Mouse (Mus musculus): ENCODE data around the gene Jazf1. TPM values are rescaled to one million over a fixed set of nuclear protein-coding genes. Genes with fewer than 3 reads are reported as not detected.

The Jazf1 gene
- total and polyA plus RNA-seq, 3 experiments: not detected

GRCm38 (mm10) chr6:52982175-52982574 lies 86.3 kb downstream of the Jazf1 start:
- H3K9ac ChIP-seq (ENCODE audit: control insufficient read depth, low read depth, low read length, poor library complexity, severe bottlenecking): no peak overlapping the region
- no peaks in the 10 kb centered on the region for H3K9me3 ChIP-seq (replicated peaks; ENCODE audit: insufficient read depth, low read length)
- H3K27ac ChIP-seq (ENCODE audit: control insufficient read depth, low read depth, low read length): no peak overlapping the region
- no peak for TF ChIP-seq KAT2A (conservative IDR thresholded peaks at IDR 0.05; ENCODE audit: low read depth, low read length)
- TF ChIP-seq POLR2AphosphoS5 (IDR thresholded peaks at IDR 0.05; ENCODE audit: borderline replicate concordance, low read depth, low read length): no peak
- no peak for TF ChIP-seq ZNF384 (IDR thresholded peaks at IDR 0.05; ENCODE audit: low read depth, low read length)
- TF ChIP-seq MAX (IDR thresholded peaks at IDR 0.05; ENCODE audit: low read length): no peak
- no peak for TF ChIP-seq HCFC1 (IDR thresholded peaks at IDR 0.05; ENCODE audit: low read depth, low read length)
- TF ChIP-seq RAD21 (IDR thresholded peaks at IDR 0.05; ENCODE audit: low read depth, low read length): no peak
- TF ChIP-seq ZKSCAN1 (IDR thresholded peaks at IDR 0.05; ENCODE audit: low read depth, low read length): no peak
- TF ChIP-seq GATA1 (IDR thresholded peaks at IDR 0.05; ENCODE audit: low read depth, low read length): no peak
- no peak for TF ChIP-seq JUND (IDR thresholded peaks at IDR 0.05; ENCODE audit: low read depth, low read length)
- TF ChIP-seq POLR2A (IDR thresholded peaks at IDR 0.05; ENCODE audit: control insufficient read depth in 1 of 2, insufficient read depth in 1 of 2, low read depth in 1 of 2, low read length in 2 of 2, poor library complexity in 1 of 2): no peak
- TF ChIP-seq CHD1 (IDR thresholded peaks at IDR 0.05; ENCODE audit: low read depth, low read length): no peak
- no peak for TF ChIP-seq UBTF (IDR thresholded peaks at IDR 0.05; ENCODE audit: borderline replicate concordance, insufficient read depth, low read depth, low read length)
- no peak for TF ChIP-seq POLR2AphosphoS2 (IDR thresholded peaks at IDR 0.05; ENCODE audit: low read length)
- H3K27me3 ChIP-seq (ENCODE audit: control insufficient read depth in 1 of 2, insufficient read depth in 2 of 2, low read length in 2 of 2): no peaks in the 10 kb centered on the region
- no peak for DNase-seq (ENCODE audit: low read depth, low spot score)
- H3K4me1 ChIP-seq (ENCODE audit: control insufficient read depth in 1 of 2, insufficient read depth in 2 of 2, low read length in 2 of 2): no peaks in the 10 kb centered on the region
- no peaks in the 10 kb centered on the region for H3K79me2 ChIP-seq (ENCODE audit: control insufficient read depth, insufficient read depth, low read length, poor library complexity)
- H3K36me3 ChIP-seq (ENCODE audit: control insufficient read depth in 1 of 2, insufficient read depth in 2 of 2, low read length in 2 of 2): no peaks in the 10 kb centered on the region
- no peak overlapping the region for H3K4me3 ChIP-seq (ENCODE audit: control insufficient read depth in 1 of 2, insufficient read depth in 1 of 2, low read depth in 2 of 2, low read length in 2 of 2)

GRCm38 (mm10) chr6:52979503-52979902 lies 88.9 kb downstream of the Jazf1 start:
- H3K79me2 ChIP-seq (ENCODE audit: control insufficient read depth, insufficient read depth, low read length, poor library complexity): no peaks in the 10 kb centered on the region
- no peak overlapping the region for H3K4me3 ChIP-seq (ENCODE audit: control insufficient read depth in 1 of 2, insufficient read depth in 1 of 2, low read depth in 2 of 2, low read length in 2 of 2)
- H3K9ac ChIP-seq (ENCODE audit: control insufficient read depth, low read depth, low read length, poor library complexity, severe bottlenecking): no peak overlapping the region
- no peaks in the 10 kb centered on the region for H3K36me3 ChIP-seq (ENCODE audit: control insufficient read depth in 1 of 2, insufficient read depth in 2 of 2, low read length in 2 of 2)
- H3K27me3 ChIP-seq (ENCODE audit: control insufficient read depth in 1 of 2, insufficient read depth in 2 of 2, low read length in 2 of 2): no peaks in the 10 kb centered on the region
- no peaks in the 10 kb centered on the region for H3K4me1 ChIP-seq (ENCODE audit: control insufficient read depth in 1 of 2, insufficient read depth in 2 of 2, low read length in 2 of 2)
- no peak overlapping the region for H3K27ac ChIP-seq (ENCODE audit: control insufficient read depth, low read depth, low read length)
- no peaks in the 10 kb centered on the region for H3K9me3 ChIP-seq (replicated peaks; ENCODE audit: insufficient read depth, low read length)
- DNase-seq (ENCODE audit: low read depth, low spot score): no peak
- TF ChIP-seq E2F4 (IDR thresholded peaks at IDR 0.05; ENCODE audit: borderline replicate concordance, low read depth, low read length) (no peak), TCF12 (IDR thresholded peaks at IDR 0.05; ENCODE audit: low read depth, low read length) (no peak), MEF2A (IDR thresholded peaks at IDR 0.05; ENCODE audit: extremely low read depth, insufficient replicate concordance, low read depth, low read length, poor library complexity, severe bottlenecking) (no peak), ZC3H11A (IDR thresholded peaks at IDR 0.05; ENCODE audit: low read depth, low read length) (no peak), MAFK (IDR thresholded peaks at IDR 0.05; ENCODE audit: borderline replicate concordance, low read depth, low read length) (no peak), GABPA (IDR thresholded peaks at IDR 0.05; ENCODE audit: low read depth, low read length) (no peak), NRF1 (IDR thresholded peaks at IDR 0.05; ENCODE audit: insufficient read depth, low read depth, low read length, poor library complexity, severe bottlenecking) (no peak), ETS1 (IDR thresholded peaks at IDR 0.05; ENCODE audit: low read depth, low read length) (no peak), BHLHE40 (IDR thresholded peaks at IDR 0.05; ENCODE audit: borderline replicate concordance, low read depth, low read length) (no peak), EP300 (IDR thresholded peaks at IDR 0.05; ENCODE audit: low read depth in 1 of 2, low read length in 2 of 2) (no peak), MAZ (IDR thresholded peaks at IDR 0.05; ENCODE audit: low read depth, low read length) (no peak), UBTF (IDR thresholded peaks at IDR 0.05; ENCODE audit: borderline replicate concordance, insufficient read depth, low read depth, low read length) (no peak), MYC (IDR thresholded peaks at IDR 0.05; ENCODE audit: low read depth, low read length) (no peak), POLR2AphosphoS2 (IDR thresholded peaks at IDR 0.05; ENCODE audit: low read length) (no peak), MAX (IDR thresholded peaks at IDR 0.05; ENCODE audit: low read length) (no peak), MYB (IDR thresholded peaks at IDR 0.05; ENCODE audit: low read depth, low read length) (no peak), SMC3 (IDR thresholded peaks at IDR 0.05; ENCODE audit: low read depth, low read length) (no peak), ZNF384 (IDR thresholded peaks at IDR 0.05; ENCODE audit: low read depth, low read length) (no peak), ELF1 (IDR thresholded peaks at IDR 0.05; ENCODE audit: low read depth, low read length) (no peak), RAD21 (IDR thresholded peaks at IDR 0.05; ENCODE audit: low read depth, low read length) (no peak)
